Mouse (Mus musculus) thymus, postnatal 4 days (tissue): ENCODE results near the gene Sigirr.

ENCODE experiments used
- DNase-seq: peaks from one replicate; pipeline ENCODE4 v3.0.0; 2021

The Sigirr gene

GRCm38 (mm10) chr7:141099911-141100691 is at the start of gene Sigirr:
Gene Sigirr, minus strand, starts transcription at chr7:141100572.
- DNase-seq, result peak; percentile 84

DNA sequence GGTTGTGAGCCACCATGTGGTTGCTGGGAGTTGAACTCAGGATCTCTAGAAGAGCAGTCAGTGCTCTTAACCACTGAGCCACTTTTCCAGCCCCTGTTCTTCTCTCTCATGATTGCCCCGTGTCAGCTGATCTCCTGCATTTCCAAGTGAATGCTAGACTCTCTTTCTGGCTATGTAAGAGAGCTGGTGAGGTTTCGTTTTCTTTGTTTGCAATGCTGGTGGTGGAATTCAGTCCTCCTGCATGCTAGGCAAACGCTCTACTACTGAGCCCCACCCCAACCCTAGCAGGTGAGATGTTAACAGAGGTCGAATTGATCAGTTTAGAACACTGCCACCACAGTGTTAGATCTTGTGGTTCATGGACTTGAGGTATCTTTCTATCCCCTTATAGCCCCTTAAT is 48.3 kb upstream of the Sigirr start:
- DNase-seq, result no peak

- DNase-seq, result no peak
Observed at GRCm38 (mm10) chr7:141147044-141147443, 46.7 kb upstream of the Sigirr start.

DNA sequence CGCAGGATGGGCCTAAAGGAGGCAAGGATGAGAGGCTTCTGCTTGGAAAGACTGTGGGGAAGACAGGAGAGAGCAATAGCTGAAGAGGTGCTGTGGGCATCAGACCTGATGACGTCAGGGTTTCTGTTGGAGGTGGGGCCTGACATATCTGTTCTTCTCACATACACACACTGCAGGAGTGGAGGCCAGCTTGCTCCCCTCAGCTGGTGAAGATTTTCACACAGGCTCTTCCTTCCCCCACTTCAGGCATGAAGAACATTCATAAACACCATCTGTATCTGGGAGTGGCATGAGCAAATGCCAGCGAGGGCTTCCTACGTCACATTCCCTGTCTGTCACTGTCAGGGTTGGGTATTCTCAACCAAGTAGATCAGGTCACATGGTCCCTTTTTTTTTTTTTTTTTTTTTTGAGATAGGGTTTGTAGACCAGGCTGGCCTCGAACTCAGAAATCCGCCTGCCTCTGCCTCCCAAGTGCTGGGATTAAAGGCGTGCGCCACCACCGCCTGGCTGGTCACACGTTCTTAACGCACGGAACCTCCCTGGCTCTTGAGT is 45.7 kb upstream of the Sigirr start:
- DNase-seq, result no peak

DNA sequence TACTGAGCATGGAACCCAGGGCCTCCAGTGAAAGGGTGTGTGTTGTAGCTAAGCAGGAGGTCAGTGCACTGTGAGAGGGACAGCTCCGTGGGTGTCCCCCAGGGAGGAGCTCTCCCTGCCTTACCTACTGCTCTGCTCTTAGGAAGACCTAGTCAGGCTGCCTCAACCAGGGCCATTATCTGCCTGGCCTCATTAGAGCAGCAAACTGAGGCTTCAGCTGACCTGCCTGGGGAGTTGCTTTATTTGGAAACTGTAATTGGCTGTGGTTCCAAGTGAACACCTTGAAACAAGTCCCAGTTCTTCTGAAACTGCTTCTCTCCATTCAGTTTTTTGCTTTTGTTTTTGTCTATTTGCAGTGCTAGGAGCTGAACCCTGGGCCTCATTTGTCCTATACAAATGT is 45.0 kb upstream of the Sigirr start:
- no peak for DNase-seq

DNA sequence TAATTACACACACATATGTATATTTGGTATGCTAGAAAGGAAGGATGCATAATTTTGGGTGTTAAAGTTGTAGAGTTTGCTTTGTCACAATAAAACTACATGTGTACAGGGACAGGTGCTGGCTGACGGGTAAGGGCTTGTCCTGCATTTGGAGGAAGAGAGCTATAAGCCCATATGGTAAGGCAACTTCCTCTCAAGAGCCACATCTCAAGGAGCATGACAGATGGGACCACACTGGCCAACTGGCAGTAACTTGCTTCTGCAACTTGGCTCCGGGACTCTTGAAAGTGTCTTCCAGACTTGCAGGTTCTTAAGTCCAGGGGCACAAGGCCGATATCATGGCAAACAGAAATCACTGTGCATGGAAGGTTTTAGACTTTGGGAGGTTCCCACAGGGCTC is 44.3 kb upstream of the Sigirr start:
- DNase-seq, result no peak

DNA sequence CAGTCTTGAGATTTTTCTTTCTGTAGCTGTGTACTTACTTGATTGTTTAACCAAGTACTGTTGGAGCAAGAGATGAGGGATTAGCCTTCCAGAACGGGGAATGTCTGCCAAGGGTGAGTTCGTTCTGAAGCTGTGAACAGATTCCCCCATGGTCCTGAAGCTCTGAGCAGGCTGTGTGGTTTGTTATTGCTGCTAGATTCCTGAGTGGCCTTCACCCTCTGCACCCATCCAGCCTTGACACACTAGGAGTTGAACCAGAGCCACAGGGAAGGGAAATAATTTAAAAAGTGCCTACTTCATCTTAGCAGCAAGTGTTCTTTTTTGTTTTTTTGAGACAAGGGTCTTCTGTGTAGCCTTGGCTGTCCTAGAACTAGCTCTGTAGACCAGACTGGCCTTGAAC is 43.5 kb upstream of the Sigirr start:
- DNase-seq, result no peak

GRCm38 (mm10) chr7:141143112-141143511 is 42.7 kb upstream of the Sigirr start:
- DNase-seq, result peak; percentile 90

GRCm38 (mm10) chr7:141141326-141141725 is 41.0 kb upstream of the Sigirr start:
- DNase-seq, result no peak

- DNase-seq, result no peak
Observed at GRCm38 (mm10) chr7:141131904-141132755, 31.8 kb upstream of the Sigirr start.

DNA sequence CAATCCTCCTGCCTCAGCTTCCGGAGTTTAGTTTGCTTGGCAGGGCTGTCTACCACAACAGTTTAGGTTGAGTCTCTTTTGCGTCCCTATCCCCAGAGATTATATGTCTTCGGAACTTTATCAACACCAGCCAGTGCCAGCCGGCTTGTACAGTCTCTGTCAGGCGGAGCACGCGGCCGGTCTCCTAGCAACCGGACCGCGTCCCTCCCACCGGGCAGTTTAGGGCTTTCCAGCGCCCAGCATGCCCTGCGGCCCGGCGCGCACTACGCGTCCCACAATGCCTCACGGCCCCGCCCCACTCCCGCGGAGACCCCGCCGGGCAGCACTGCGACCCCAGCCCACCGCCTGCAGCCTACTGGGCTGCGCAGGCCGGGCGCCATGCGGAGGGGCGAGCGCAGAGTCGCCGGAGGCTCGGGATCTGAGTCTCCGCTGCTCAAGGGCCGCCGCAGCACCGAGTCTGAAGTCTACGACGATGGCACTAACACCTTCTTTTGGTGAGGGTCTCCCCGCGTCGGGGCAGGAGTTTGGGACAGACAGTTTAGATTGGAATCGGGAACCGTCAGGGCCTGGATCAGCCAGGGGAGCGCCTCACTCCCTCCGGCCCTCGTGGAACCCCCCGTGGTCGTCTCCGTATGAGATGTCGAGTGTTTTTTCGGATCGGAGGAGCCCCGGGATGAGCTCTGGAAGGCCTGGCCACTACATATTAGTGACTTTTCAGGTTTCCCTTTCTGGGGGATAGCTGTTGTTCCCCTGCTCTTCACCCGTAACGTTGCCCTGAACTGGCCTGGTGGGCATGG is 30.9 kb upstream of the Sigirr start:
- DNase-seq, result peak; percentile 91

GRCm38 (mm10) chr7:141123517-141123856 is 23.1 kb upstream of the Sigirr start:
- DNase-seq, result no peak

- DNase-seq, result peak; percentile 88
Observed at GRCm38 (mm10) chr7:141122689-141123516, 22.5 kb upstream of the Sigirr start.

GRCm38 (mm10) chr7:141122245-141122644 is 21.9 kb upstream of the Sigirr start, which contains the start of gene Ptdss2:
Gene Ptdss2, plus strand, starts transcription at chr7:141122382.
- DNase-seq, result no peak

- DNase-seq, result no peak
Observed at GRCm38 (mm10) chr7:141121051-141121531, 20.7 kb upstream of the Sigirr start.

DNA sequence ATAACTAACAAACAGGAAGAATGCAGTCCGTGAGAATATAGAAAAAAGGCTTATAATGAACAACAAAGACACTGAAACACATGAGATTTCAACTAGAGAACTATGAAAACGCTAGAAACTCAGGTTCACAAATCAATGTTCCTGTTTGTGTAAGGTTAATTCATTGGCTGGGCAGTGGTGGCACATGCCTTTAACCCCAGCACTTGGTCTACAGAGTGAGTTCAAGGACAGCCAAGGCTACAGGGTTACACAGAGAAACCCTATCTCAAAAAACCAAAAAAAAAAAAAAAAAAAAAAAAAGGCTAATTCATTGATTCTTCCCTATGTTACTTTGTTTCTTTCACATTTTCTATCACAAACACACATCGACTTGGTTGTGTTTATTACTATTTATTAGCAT is 20.2 kb upstream of the Sigirr start:
- DNase-seq, result no peak

- DNase-seq, result no peak
Observed at GRCm38 (mm10) chr7:141119487-141119886, 19.1 kb upstream of the Sigirr start.

- DNase-seq, result no peak
Observed at GRCm38 (mm10) chr7:141117636-141118035, 17.3 kb upstream of the Sigirr start, which contains the start of gene Ano9. Gene Ano9, minus strand, starts transcription at chr7:141117806.

DNA sequence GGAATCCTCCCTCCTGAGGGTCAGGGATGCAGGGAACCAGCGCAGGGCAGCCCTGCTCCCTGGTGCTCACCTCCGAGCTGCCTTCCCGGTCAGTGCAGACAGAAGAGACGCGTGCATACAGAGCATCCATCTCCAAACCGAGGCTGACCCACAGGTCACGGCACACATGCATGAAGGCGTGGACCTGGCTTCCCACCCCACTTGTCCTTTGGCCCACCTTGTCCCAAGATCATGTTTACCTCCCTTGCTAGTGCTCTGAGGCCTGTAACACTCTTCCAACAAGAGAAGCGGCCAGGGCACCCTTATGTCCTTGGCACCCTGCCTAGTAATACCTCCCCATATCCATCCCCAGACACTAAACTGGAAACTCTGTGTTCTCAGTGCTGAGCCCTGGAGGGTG is 15.5 kb upstream of the Sigirr start:
- no peak for DNase-seq

DNA sequence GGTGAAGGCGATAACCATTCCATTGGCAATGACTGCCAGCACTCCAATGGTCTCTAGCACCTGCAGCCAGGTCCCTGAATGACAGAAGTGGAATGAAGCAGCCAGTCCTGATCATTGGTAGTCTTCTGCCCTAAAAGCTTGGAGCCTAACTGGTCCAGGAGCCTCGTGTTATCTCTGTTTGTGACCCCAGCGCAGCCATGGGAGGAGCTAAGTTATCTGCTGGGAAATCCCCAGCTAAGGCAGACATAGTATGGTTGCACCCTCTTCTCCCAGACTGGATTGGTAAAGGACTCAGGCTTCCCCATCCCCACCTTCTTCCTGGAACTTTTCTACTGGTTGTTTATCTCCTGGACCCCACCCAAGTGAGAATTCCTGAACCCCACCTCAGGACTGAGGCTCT is 2.8 kb upstream of the Sigirr start:
- no peak for DNase-seq

GRCm38 (mm10) chr7:141097177-141097576 is 3.2 kb downstream of the Sigirr start:
- no peak for DNase-seq

DNA sequence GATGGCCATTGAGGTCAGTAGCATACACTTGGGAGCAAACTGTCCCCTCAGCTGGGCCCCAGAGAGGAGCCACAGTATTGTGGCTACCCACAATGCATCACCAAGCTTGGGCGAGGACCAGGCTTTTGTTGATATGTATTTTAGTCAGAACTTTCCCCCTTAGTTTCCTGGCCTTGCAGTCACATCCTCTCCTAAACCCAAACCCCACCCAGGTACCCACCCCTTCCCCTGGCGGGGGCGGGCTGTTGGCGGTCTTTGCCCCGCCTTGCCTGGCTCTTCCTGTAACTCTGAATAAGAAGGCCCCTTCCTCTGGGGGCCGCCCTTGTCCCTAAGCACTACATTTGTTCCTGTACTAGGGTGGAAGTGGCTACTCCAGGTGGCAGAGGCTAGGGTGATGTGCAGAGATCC is 3.7 kb downstream of the Sigirr start:
- DNase-seq, result peak; percentile 93
